Mouse (Mus musculus): ENCODE results near the gene 4930432M17Rik. TPM values are rescaled to one million over a fixed set of nuclear protein-coding genes. Genes with fewer than 3 reads are reported as not detected.
A peak's percentile ranks its signal among the peaks of the same experiment; 100 is the strongest.

Gene 4930432M17Rik
- polyA plus RNA-seq, 1 experiment from 2014 or later: not detected

GRCm38 (mm10) chr3:121713151-121713701 is 42.7 kb downstream of the 4930432M17Rik start:
- Histone ChIP-seq H3K9ac (ENCODE audit: low read depth, low read length) (no peak overlapping the region), H3K4me3 (ENCODE audit: low read length) (no peak overlapping the region), H3K9me3 (ENCODE audit: control insufficient read depth, low read length) (no peaks in the 10 kb centered on the region), H3K27ac (ENCODE audit: low read length) (no peak overlapping the region), H3K4me1 (ENCODE audit: control insufficient read depth, insufficient read depth, low read length) (peaks cover 10% of the 10 kb centered on the region), H3K27me3 (replicated peaks; ENCODE audit: control insufficient read depth, insufficient read depth, low read length) (peaks cover 19% of the 10 kb centered on the region), H3K36me3 (ENCODE audit: control insufficient read depth, insufficient read depth, low read length) (no peaks in the 10 kb centered on the region), H3K4me2 (ENCODE audit: low read depth, low read length) (peak overlapping the region; percentile 10)
- ATAC-seq: peak; percentile 89
- WGBS: 31% methylated on average over 17 of the region's 17 CpGs

GRCm38 (mm10) chr3:121713816-121714215 is 43.3 kb downstream of the 4930432M17Rik start:
- Histone ChIP-seq H3K9me3 (ENCODE audit: control insufficient read depth, low read length) (no peaks in the 10 kb centered on the region), H3K27ac (ENCODE audit: low read length) (no peak overlapping the region), H3K4me1 (ENCODE audit: control insufficient read depth, insufficient read depth, low read length) (peaks cover 10% of the 10 kb centered on the region), H3K27me3 (replicated peaks; ENCODE audit: control insufficient read depth, insufficient read depth, low read length) (peaks cover 20% of the 10 kb centered on the region), H3K4me2 (ENCODE audit: low read depth, low read length) (no peak overlapping the region), H3K9ac (ENCODE audit: low read depth, low read length) (no peak overlapping the region), H3K36me3 (ENCODE audit: control insufficient read depth, insufficient read depth, low read length) (no peaks in the 10 kb centered on the region), H3K4me3 (ENCODE audit: low read length) (no peak overlapping the region)
- 69% methylated on average over 8 of the region's 8 CpGs for WGBS
- peak; percentile 27 for ATAC-seq

- Histone ChIP-seq H3K4me3 (ENCODE audit: low read length) (no peak overlapping the region), H3K4me2 (ENCODE audit: low read depth, low read length) (no peak overlapping the region), H3K9me3 (ENCODE audit: control insufficient read depth, low read length) (no peaks in the 10 kb centered on the region), H3K27me3 (replicated peaks; ENCODE audit: control insufficient read depth, insufficient read depth, low read length) (peaks cover 21% of the 10 kb centered on the region), H3K4me1 (ENCODE audit: control insufficient read depth, insufficient read depth, low read length) (peaks cover 10% of the 10 kb centered on the region), H3K9ac (ENCODE audit: low read depth, low read length) (no peak overlapping the region), H3K27ac (ENCODE audit: low read length) (no peak overlapping the region), H3K36me3 (ENCODE audit: control insufficient read depth, insufficient read depth, low read length) (no peaks in the 10 kb centered on the region)
- WGBS: 48% methylated on average over 2 of the region's 2 CpGs
- no peak for ATAC-seq
Measured at GRCm38 (mm10) chr3:121714461-121714860, 43.9 kb downstream of the 4930432M17Rik start.

- no peak for ATAC-seq
- no peaks in the 10 kb centered on the region for H3K9me3 ChIP-seq (ENCODE audit: control insufficient read depth, low read length)
- peaks cover 10% of the 10 kb centered on the region for H3K4me1 ChIP-seq (ENCODE audit: control insufficient read depth, insufficient read depth, low read length)
- no peak overlapping the region for H3K4me2 ChIP-seq (ENCODE audit: low read depth, low read length)
- no peak overlapping the region for H3K9ac ChIP-seq (ENCODE audit: low read depth, low read length)
- H3K36me3 ChIP-seq (ENCODE audit: control insufficient read depth, insufficient read depth, low read length): no peaks in the 10 kb centered on the region
- H3K27me3 ChIP-seq (replicated peaks; ENCODE audit: control insufficient read depth, insufficient read depth, low read length): peaks cover 21% of the 10 kb centered on the region
- no peak overlapping the region for H3K4me3 ChIP-seq (ENCODE audit: low read length)
- no peak overlapping the region for H3K27ac ChIP-seq (ENCODE audit: low read length)
Measured at GRCm38 (mm10) chr3:121715336-121715735, 44.8 kb downstream of the 4930432M17Rik start.

GRCm38 (mm10) chr3:121715741-121716459 is 45.3 kb downstream of the 4930432M17Rik start:
- Histone ChIP-seq H3K27me3 (replicated peaks; ENCODE audit: control insufficient read depth, insufficient read depth, low read length) (peaks cover 18% of the 10 kb centered on the region), H3K4me1 (ENCODE audit: control insufficient read depth, insufficient read depth, low read length) (peaks cover 10% of the 10 kb centered on the region), H3K9ac (ENCODE audit: low read depth, low read length) (no peak overlapping the region), H3K4me2 (ENCODE audit: low read depth, low read length) (no peak overlapping the region), H3K4me3 (ENCODE audit: low read length) (no peak overlapping the region), H3K36me3 (ENCODE audit: control insufficient read depth, insufficient read depth, low read length) (no peaks in the 10 kb centered on the region), H3K9me3 (ENCODE audit: control insufficient read depth, low read length) (no peaks in the 10 kb centered on the region), H3K27ac (ENCODE audit: low read length) (no peak overlapping the region)
- no peak for ATAC-seq
- 67% methylated on average over 6 of the region's 6 CpGs for WGBS

- Histone ChIP-seq H3K4me1 (ENCODE audit: control insufficient read depth, insufficient read depth, low read length) (peaks cover 14% of the 10 kb centered on the region), H3K27ac (ENCODE audit: low read length) (no peak overlapping the region), H3K9me3 (ENCODE audit: control insufficient read depth, low read length) (no peaks in the 10 kb centered on the region), H3K4me3 (ENCODE audit: low read length) (no peak overlapping the region), H3K27me3 (replicated peaks; ENCODE audit: control insufficient read depth, insufficient read depth, low read length) (peaks cover 19% of the 10 kb centered on the region), H3K9ac (ENCODE audit: low read depth, low read length) (no peak overlapping the region), H3K4me2 (ENCODE audit: low read depth, low read length) (no peak overlapping the region), H3K36me3 (ENCODE audit: control insufficient read depth, insufficient read depth, low read length) (no peaks in the 10 kb centered on the region)
- WGBS: 83% methylated on average over 5 of the region's 5 CpGs
- no peak for ATAC-seq
Measured at GRCm38 (mm10) chr3:121716480-121716879, 45.9 kb downstream of the 4930432M17Rik start.

- 81% methylated on average over 8 of the region's 8 CpGs for WGBS
- Histone ChIP-seq H3K27ac (ENCODE audit: low read length) (no peak overlapping the region), H3K36me3 (ENCODE audit: control insufficient read depth, insufficient read depth, low read length) (no peaks in the 10 kb centered on the region), H3K4me2 (ENCODE audit: low read depth, low read length) (no peak overlapping the region), H3K9me3 (ENCODE audit: control insufficient read depth, low read length) (no peaks in the 10 kb centered on the region), H3K27me3 (replicated peaks; ENCODE audit: control insufficient read depth, insufficient read depth, low read length) (peaks cover 25% of the 10 kb centered on the region), H3K4me3 (ENCODE audit: low read length) (no peak overlapping the region), H3K4me1 (ENCODE audit: control insufficient read depth, insufficient read depth, low read length) (peaks cover 18% of the 10 kb centered on the region), H3K9ac (ENCODE audit: low read depth, low read length) (no peak overlapping the region)
- ATAC-seq: no peak
Measured at GRCm38 (mm10) chr3:121718679-121719078, 48.1 kb downstream of the 4930432M17Rik start.

- Histone ChIP-seq H3K4me2 (ENCODE audit: low read depth, low read length) (no peak overlapping the region), H3K27ac (ENCODE audit: low read length) (no peak overlapping the region), H3K9me3 (ENCODE audit: control insufficient read depth, low read length) (no peaks in the 10 kb centered on the region), H3K27me3 (replicated peaks; ENCODE audit: control insufficient read depth, insufficient read depth, low read length) (peaks cover 25% of the 10 kb centered on the region), H3K4me1 (ENCODE audit: control insufficient read depth, insufficient read depth, low read length) (peaks cover 25% of the 10 kb centered on the region), H3K36me3 (ENCODE audit: control insufficient read depth, insufficient read depth, low read length) (no peaks in the 10 kb centered on the region), H3K9ac (ENCODE audit: low read depth, low read length) (no peak overlapping the region), H3K4me3 (ENCODE audit: low read length) (no peak overlapping the region)
- WGBS: 65% methylated on average over 3 of the region's 3 CpGs
- ATAC-seq: no peak
Measured at GRCm38 (mm10) chr3:121719701-121720100, 49.1 kb downstream of the 4930432M17Rik start.

GRCm38 (mm10) chr3:121720801-121721690 is 50.5 kb downstream of the 4930432M17Rik start:
- no peaks in the 10 kb centered on the region for H3K36me3 ChIP-seq (ENCODE audit: control insufficient read depth, insufficient read depth, low read length)
- H3K4me1 ChIP-seq (ENCODE audit: control insufficient read depth, insufficient read depth, low read length): peaks cover 25% of the 10 kb centered on the region
- WGBS: 32% methylated on average over 14 of the region's 14 CpGs
- H3K27me3 ChIP-seq (replicated peaks; ENCODE audit: control insufficient read depth, insufficient read depth, low read length): peaks cover 22% of the 10 kb centered on the region
- H3K9me3 ChIP-seq (ENCODE audit: control insufficient read depth, low read length): no peaks in the 10 kb centered on the region
- H3K4me3 ChIP-seq (ENCODE audit: low read length): peak overlapping the region; percentile 29
- peak overlapping the region; percentile 39 for H3K4me2 ChIP-seq (ENCODE audit: low read depth, low read length)
- H3K9ac ChIP-seq (ENCODE audit: low read depth, low read length): no peak overlapping the region
- H3K27ac ChIP-seq (ENCODE audit: low read length): no peak overlapping the region
- ATAC-seq: 0 out of 2 replicates have a peak, but pooled peaks have one; percentile 9
